Mouse (Mus musculus): ENCODE data around the gene Spef1. TPM values are rescaled to one million over a fixed set of nuclear protein-coding genes. Genes with fewer than 3 reads are reported as not detected.
A peak's percentile ranks its signal among the peaks of the same experiment; 100 is the strongest.

Gene Spef1
- total RNA-seq, 1 experiment from 2014 or later, result 5.0 TPM

DNA sequence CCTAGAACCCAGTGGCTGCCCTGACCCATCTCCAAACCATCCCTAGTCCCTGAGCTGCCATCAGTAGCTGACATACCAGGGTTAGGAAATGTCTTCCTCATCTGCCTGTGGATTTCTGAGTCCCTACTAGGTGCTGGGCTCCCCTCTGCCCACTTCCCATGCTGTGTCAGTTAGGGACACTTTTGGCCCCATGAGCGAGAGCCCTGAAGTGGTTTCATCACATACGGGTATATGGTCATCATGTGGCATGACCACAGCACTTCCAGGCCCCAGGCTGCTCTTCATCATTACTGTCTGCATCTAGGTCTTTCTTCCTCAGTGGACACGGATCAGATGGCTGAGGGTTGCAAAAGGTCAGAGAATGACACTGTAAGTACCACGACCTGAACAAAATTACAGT is 19.7 kb upstream of the Spef1 start, which contains the start of gene Ap5s1:
Gene Ap5s1, plus strand, starts transcription at position 301 of the 400 bp plus-strand sequence.
- no peak for DNase-seq

DNA sequence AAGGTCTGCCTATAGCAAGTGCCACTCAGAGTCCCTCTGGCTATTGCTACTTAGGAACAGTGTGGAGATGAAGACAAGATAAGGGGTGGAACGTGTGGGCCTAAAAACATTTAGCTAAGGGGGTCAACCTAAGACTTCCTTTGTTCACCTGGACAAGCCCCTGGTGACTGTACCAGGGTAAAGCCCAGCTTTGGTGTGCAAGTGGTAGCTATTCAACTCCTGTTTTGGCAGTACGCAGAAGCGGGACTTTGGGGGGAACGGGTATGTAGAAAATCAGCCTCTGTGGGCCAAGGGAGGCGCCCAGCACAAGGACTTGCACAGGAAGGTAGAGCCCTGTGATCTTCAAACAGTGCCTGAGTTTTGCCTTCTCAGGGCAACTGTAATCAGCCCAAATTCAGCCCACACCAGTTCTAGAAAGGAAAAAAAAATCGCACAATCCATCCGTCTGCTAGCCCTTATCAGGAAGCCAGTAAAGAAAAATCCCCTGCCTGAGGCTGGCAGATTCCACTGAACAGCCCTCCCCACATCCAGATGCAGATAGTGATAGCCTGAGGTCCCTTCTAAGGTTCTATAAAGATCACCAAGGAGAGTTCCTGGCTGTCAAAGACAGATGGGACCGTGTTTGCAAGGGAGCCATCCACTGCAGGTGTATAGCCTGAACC is 18.6 kb upstream of the Spef1 start:
- DNase-seq, result no peak

GRCm38 (mm10) chr2:131204410-131204981 is 17.4 kb upstream of the Spef1 start:
- DNase-seq, result peak; percentile 87

GRCm38 (mm10) chr2:131203816-131204409 is 16.8 kb upstream of the Spef1 start:
- DNase-seq, result no peak

GRCm38 (mm10) chr2:131201262-131201661 is 14.2 kb upstream of the Spef1 start:
- no peak for DNase-seq

- no peak for DNase-seq
Measured at GRCm38 (mm10) chr2:131200710-131201109, 13.6 kb upstream of the Spef1 start.

GRCm38 (mm10) chr2:131196606-131197316 is 9.7 kb upstream of the Spef1 start:
- DNase-seq, result no peak

GRCm38 (mm10) chr2:131191005-131191390 is 3.9 kb upstream of the Spef1 start:
- DNase-seq, result no peak

DNA sequence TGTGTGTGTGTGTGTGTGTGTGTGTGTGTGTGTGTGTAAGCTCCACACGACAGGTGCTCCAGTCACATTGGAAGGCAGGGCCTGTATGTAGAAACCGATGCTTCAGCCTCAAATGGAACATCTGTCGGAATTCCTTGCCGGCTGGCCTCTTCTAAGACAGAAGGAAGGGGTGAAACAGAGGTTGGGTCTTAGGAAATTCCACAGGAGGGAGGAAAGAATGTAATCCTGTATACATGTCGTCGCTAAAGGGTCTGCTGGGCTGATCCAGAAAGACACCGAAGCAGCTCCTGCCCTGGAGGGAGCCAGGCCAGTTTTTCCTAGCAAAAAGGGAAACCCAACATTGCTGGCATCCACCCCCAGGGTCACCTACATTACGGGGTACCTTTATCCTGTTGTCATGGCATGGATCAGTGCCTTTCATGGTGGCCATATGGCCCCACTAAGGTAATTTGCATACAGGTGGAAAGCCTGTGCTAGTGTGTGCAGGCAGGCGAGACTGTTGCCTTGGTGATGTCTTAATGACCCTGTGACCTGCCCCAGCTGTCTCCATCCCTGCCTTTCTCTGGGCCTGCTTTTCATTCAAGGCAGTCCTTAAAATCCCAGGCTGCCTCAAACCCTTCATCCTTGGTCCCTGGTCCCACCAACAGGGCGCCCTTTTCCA is 3.4 kb upstream of the Spef1 start:
- no peak for DNase-seq

DNA sequence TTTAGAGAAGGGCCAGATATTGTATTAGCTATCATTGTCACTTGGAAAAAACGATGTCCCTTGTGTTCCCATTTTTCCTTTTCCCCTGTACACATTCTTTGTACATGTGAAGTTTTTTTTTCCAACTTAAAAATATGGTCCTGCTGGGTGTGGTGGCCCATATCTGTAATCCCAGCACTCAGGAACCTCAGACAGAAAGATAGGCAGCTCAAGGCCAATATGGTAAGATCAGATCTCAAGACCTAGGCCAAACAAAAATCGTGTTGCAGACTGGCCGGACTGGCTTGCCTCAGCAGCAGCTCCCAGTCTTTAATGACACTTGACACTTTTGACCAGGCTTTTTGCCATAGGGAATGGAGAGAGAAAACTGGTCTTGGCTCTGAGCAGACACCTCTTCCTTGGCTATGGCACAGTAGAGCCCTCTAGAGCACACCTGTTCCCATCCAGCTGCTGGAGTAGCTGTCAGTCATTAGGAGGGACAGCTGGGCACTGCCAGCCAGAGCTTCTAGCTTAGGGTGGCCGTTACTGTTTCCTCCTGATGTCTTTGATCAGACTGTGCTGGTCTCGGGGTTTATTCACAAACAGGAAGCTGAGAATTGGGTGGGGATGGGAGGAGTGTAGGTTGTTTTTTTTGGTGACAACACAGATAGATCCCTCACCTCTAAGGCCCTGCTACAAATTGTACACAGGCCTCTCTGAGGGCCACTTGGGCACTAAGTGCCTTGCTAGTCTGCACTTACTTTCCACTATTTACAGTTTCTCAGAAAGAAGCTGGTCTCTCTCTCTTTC is 2.6 kb upstream of the Spef1 start:
- DNase-seq, result no peak

DNA sequence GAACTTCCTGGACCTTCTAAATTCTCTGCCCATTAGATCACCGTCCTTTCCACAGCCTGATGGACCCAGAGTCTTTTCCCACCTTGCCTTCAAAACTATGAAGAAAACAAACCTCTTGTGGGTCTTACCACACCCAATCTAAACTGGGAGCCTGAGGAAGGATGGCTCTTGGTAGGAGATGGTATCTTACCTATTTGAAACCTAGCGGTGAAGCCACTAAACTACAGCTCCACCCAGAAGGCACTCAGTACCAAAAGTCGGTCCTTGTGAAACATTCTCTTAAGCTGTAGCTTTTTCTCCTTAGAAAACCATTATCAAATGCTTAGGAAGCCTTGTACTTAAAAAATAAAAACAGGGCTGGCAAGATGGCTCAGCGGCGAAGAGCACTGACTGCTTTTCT is 1.2 kb upstream of the Spef1 start:
- DNase-seq, result no peak

- DNase-seq, result no peak
Measured at GRCm38 (mm10) chr2:131187602-131187922, 480 bp upstream of the Spef1 start.

DNA sequence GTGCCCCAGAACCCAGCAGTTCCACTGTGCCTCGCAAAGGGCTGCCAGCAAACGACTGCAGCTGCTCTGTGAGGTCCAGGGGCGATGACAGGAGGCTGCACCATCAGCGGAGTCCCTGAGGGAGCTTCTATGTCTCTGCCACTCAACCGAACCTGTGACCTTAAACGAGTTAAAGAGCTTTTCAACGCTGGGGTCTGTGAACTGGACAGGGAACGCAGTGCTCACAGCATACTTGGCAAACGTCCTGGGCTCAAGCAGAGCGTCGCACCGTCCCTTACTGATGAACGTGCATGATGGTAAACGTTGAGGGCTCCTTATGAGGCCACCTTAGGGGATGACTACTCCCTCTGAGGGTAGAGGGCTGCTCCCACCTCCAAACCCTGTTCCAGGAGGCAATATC is 739 bp downstream of the Spef1 start:
- DNase-seq, result no peak

DNA sequence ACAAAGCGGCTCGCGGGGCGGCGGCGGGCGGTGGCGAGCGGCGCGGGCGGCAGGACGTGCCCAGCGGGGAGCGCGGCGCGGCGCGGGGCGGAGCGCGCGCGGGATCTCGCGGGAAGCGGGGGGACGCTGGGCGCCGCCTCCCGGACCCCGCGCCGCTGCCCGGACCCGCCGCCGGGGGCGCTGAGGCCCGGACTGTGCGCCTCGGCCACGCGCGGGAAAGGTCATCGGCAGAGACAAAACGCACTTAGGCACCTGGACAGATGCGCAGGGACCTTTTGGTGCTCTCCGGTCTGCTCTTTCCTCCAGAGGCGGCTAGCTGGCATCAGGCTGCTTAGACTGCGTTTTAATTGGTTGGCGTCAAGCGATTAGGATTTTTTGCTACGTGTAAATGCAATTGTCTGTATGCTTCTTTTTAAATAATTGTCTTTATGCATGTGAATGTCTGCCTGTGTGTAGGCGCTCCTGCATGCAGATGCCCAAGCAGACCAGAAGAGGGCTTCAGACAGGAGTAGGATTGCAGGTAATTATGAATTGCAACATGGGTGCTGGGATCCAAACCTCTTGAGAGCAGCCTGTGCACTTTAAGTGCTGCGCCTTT is 7.0 kb downstream of the Spef1 start, which contains the start of gene Cenpb:
Gene Cenpb, minus strand, starts transcription at position 78 of the 598 bp plus-strand sequence.
- peak; percentile 88 for DNase-seq

DNA sequence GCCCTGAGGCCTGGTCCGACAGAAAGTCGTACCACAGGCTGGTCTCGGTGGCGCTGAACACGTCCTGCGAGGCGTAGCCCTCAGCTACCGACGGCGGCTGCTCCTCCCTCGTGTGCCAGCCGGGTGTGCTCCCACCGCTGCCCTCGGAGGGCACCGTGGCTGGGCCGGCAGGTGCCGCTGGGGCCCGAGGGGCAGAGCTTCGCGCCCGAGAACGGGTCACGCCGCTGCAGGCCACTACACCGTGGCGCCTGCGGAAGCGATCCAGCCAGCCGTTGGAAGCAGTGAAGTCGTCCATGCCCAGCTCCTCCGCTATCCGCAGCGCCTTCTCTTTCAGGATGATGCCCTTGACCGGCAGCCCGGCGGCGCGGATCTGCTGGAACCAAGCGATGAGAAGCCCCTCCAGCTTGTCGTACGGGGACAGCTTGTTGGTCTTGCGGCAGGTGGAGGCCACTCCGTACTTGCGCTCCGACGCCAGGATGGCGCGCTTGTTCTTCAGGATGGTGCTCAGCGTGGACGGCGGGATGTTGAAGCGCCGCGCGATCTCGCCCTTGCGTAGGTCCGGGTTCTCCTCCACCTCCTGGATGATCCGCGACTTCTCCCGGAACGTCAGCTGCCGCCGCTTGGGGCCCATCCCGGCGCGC is 7.7 kb downstream of the Spef1 start:
- DNase-seq, result peak; percentile 49

- DNase-seq, result peak; percentile 13
Measured at GRCm38 (mm10) chr2:131178828-131179245, 8.2 kb downstream of the Spef1 start.

- DNase-seq, result no peak
Measured at GRCm38 (mm10) chr2:131177932-131178331, 9.2 kb downstream of the Spef1 start.

DNA sequence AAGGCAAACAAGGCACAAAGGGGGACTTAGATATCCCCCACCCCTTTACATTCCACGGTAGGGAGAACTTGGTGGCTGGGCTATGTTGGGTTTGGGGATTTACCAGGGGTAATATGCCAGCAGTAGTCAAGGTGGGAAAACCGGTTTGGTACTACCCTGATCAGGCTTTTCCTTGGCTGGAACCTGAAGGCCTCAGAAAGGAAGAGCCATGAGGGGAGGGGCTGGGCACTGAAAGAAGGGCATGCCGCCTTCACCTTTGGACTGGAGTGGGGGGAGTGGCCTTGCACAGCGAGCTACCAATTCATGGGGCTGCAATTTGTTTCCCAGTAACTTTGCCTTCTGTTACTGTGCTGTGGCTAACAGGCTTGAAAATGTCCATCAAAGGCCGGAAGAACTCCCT is 10.6 kb downstream of the Spef1 start:
- no peak for DNase-seq

DNA sequence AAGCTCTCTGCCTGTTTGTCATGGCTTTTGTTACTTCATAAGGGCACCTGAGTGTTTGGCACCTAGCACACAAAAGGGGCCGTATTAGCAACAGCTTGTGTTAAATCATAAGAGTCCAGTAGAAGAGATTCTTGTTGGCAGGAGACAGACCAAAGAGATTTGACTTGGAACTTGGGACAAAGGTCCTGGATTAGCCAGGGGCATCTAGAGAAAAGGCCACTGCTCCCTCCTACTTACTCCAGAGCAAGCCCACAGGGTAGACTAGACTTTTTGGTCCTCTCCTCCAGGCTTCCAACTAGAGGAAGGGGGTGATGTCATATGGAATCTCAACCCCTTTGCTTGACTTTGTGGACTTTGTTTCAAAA is 11.2 kb downstream of the Spef1 start:
- DNase-seq, result no peak

GRCm38 (mm10) chr2:131175286-131175944 is 11.7 kb downstream of the Spef1 start:
- no peak for DNase-seq
